Mouse (Mus musculus) liver, embryonic 12.5 days (tissue): ENCODE results near the gene Bptf. TPM values are rescaled to one million over a fixed set of nuclear protein-coding genes. Genes with fewer than 3 reads are reported as not detected.
A peak's percentile ranks its signal among the peaks of the same experiment; 100 is the strongest.

Experiments
- ATAC-seq: fragments of 200-750 bp; cut with Nextera tagmentation; 2 replicates; pipeline ENCODE4 v1.8.0; 2017; ENCODE audit warnings: moderate number of reproducible peaks, mild to moderate bottlenecking, moderate library complexity
- H3K27ac ChIP-seq: fragments of 300-500 bp; sonication (generic); 2 replicates; pipeline ENCODE4 v1.5.1; 2016; ENCODE audit warnings: mild to moderate bottlenecking
- H3K27me3 ChIP-seq: fragments of 300-500 bp; sonication (generic); replicated peaks from 2 replicates; pipeline ENCODE4 v1.6.1; 2016; ENCODE audit warnings: mild to moderate bottlenecking, moderate library complexity
- H3K36me3 ChIP-seq: fragments of 300-500 bp; sonication (generic); 2 replicates; pipeline ENCODE4 v1.6.1; 2016; ENCODE audit warnings: mild to moderate bottlenecking, moderate library complexity
- H3K4me1 ChIP-seq: fragments of 300-500 bp; sonication (generic); 2 replicates; pipeline ENCODE4 v1.6.1; 2016
- H3K4me2 ChIP-seq: fragments of 300-500 bp; sonication (generic); 2 replicates; pipeline ENCODE4 v1.6.1; 2016; ENCODE audit warnings: mild to moderate bottlenecking, moderate library complexity
- H3K4me3 ChIP-seq: fragments of 300-500 bp; sonication (generic); 2 replicates; pipeline ENCODE4 v1.5.1; 2016; ENCODE audit warnings: mild to moderate bottlenecking, moderate library complexity
- H3K9ac ChIP-seq: fragments of 300-500 bp; sonication (generic); 2 replicates; pipeline ENCODE4 v1.6.1; 2016; ENCODE audit warnings: mild to moderate bottlenecking, moderate library complexity
- H3K9me3 ChIP-seq: fragments of 300-500 bp; sonication (generic); replicated peaks from 2 replicates; pipeline ENCODE4 v1.6.1; 2016; ENCODE audit warnings: mild to moderate bottlenecking, moderate library complexity
- WGBS: fragments of 180-500 bp; shearing (Covaris S2); methylation state at CpG from one replicate; pipeline ENCODE4 v1.1.7; 2016; ENCODE audit not compliant: insufficient replicate concordance; 5-methylcytosine and 5-hydroxymethylcytosine counted together
- polyA plus RNA-seq: library from polyadenylated mRNA; unstranded; fragments of >200 nt; fragmentation: Nextera tagmentation; extraction: Ambion mirVana; gene quantifications from 2 replicates; pipeline ENCODE4 v1.2.1, GENCODE M21; 2016

The Bptf gene
- polyA plus RNA-seq, 1 experiment from 2014 or later = 12.7 TPM

DNA sequence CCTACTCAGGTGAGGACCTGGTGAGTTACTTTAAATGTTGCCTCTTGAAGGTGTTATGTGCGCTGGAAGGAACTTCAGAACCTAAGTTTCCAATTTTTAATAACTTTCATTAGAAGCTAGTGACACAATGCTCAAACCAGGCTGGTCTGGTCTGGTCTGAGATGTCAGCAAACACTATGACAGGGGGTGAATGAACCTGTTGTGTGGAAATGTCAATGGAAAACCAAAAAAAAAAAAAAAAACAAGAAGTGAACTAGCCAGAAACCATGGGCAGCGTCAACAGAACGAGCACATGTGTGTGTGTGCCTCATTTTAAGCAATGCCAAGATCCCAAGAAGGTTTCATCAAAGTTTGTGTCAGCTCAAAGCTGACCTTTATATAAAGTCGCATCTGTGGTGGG, 86.4 kb downstream of the Bptf start:
- peaks cover 13% of the 10 kb centered on the region for H3K4me1 ChIP-seq
- no peak overlapping the region; the same call in 1 of the 2 replicates for H3K27ac ChIP-seq
- H3K9ac ChIP-seq = no peak overlapping the region
- H3K4me3 ChIP-seq = no peak overlapping the region
- H3K27me3 ChIP-seq = no peaks in the 10 kb centered on the region
- H3K36me3 ChIP-seq = peaks cover 60% of the 10 kb centered on the region
- H3K4me2 ChIP-seq = no peak overlapping the region
- H3K9me3 ChIP-seq = no peaks in the 10 kb centered on the region
- WGBS = 82% methylated on average over 4 of the region's 4 CpGs
- no peak for ATAC-seq

DNA sequence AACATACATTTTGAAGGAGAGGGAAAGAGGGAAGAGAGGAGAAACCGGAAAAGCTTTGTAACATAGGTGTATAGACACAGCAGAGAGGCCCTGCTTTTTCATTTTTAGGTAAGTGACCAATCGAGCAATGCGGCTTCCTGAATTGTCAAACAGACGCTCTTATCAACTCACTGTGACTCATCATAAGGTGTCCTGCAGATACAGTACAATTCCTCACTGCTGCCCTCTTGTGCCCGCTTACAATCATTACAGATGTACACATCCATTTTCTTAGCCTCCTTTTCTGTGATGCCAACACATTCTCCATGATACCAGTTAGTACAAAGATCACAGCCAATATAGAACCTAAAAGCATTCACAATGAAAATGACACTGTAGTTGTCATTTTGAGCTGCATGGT, 87.6 kb downstream of the Bptf start:
- Histone ChIP-seq H3K4me3 (no peak overlapping the region), H3K9me3 (no peaks in the 10 kb centered on the region), H3K9ac (peak overlapping the region; percentile 13; the same call in 1 of the 2 replicates), H3K27ac (peak overlapping the region; percentile 71), H3K4me2 (peak overlapping the region; percentile 47), H3K4me1 (peaks cover 13% of the 10 kb centered on the region), H3K36me3 (peaks cover 71% of the 10 kb centered on the region), H3K27me3 (no peaks in the 10 kb centered on the region)
- 17% methylated on average over 5 of the region's 5 CpGs for WGBS
- ATAC-seq = peak; percentile 85

DNA sequence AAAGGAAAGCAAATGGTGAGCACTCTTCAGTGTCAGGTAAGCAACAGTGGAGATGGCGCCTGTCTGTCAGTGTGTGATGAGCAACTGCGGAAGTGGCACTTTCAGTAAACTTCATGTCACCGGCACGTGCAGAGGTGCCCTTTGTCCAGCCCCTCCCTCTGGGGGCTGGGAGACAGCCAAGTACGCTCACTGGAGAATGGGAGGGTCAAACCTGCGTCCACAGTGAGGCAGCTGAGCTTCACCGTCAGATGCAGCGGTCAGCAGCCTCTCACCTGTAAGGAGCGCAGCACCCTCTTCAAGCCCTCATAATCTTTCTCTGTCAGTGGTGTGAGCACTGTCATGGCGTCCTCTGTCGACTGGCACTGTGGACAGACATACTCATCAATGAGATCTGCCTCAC, 88.6 kb downstream of the Bptf start:
- peak; percentile 10; the same call in 1 of the 2 replicates for ATAC-seq
- peak overlapping the region; percentile 71; the same call in 1 of the 2 replicates for H3K27ac ChIP-seq
- 82% methylated on average over 11 of the region's 11 CpGs for WGBS

DNA sequence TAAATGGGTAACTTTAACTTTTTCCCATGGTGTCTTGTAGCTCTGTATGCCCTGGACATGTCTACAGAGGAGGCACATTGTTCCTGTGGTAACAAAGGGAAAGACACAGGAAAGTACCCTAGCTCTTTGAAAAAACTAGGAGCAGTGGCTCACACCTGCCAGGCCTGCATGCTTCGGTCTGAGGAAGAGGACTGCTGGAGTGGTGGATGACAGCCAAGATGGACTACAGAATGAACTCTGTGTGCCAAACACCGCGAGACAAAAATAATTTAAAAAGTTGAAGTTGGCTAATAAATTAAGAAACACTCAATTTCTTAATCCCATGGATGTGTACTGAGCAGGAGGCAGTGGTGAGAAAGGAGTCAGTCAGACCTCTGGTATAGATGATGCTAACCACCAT, 90.5 kb downstream of the Bptf start:
- no peak for ATAC-seq
- Histone ChIP-seq H3K36me3 (peaks cover 80% of the 10 kb centered on the region), H3K9me3 (no peaks in the 10 kb centered on the region), H3K4me2 (no peak overlapping the region), H3K27ac (no peak overlapping the region), H3K9ac (no peak overlapping the region), H3K27me3 (no peaks in the 10 kb centered on the region), H3K4me3 (no peak overlapping the region), H3K4me1 (peaks cover 13% of the 10 kb centered on the region)
- WGBS = 92% methylated on average over 3 of the region's 3 CpGs

More for the DNA sequence above, 88.6 kb downstream of the Bptf start:
- H3K9ac ChIP-seq = no peak overlapping the region
- H3K9me3 ChIP-seq = no peaks in the 10 kb centered on the region
- H3K4me3 ChIP-seq = no peak overlapping the region
- H3K4me2 ChIP-seq = no peak overlapping the region
- peaks cover 13% of the 10 kb centered on the region for H3K4me1 ChIP-seq
- no peaks in the 10 kb centered on the region for H3K27me3 ChIP-seq
- peaks cover 81% of the 10 kb centered on the region for H3K36me3 ChIP-seq

DNA sequence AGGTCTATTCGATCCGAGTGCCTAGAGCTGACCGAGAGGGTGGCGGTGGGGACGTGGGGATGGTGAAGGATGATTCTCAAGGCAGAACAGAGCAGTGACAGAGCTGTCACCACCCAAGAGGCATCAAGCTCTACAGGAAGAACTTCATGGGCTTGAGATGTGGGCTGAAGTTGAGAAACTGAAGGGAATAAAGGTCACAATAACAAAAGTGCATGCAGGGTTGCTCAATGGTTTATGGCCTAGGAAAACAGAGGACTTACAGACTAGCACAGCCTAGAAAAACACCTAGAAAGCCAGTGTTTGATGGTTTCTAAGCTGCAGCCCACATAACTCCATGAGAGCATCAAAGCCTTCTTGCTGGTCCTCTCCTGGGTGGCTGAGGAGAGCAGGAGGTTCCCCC, 92.5 kb downstream of the Bptf start:
- ATAC-seq = no peak
- no peaks in the 10 kb centered on the region for H3K9me3 ChIP-seq
- H3K4me3 ChIP-seq = no peak overlapping the region
- peaks cover 11% of the 10 kb centered on the region for H3K4me1 ChIP-seq
- H3K27me3 ChIP-seq = no peaks in the 10 kb centered on the region
- H3K9ac ChIP-seq = no peak overlapping the region
- no peak overlapping the region for H3K4me2 ChIP-seq
- peaks cover 71% of the 10 kb centered on the region for H3K36me3 ChIP-seq
- no peak overlapping the region for H3K27ac ChIP-seq
- WGBS = 89% methylated on average over 5 of the region's 5 CpGs

DNA sequence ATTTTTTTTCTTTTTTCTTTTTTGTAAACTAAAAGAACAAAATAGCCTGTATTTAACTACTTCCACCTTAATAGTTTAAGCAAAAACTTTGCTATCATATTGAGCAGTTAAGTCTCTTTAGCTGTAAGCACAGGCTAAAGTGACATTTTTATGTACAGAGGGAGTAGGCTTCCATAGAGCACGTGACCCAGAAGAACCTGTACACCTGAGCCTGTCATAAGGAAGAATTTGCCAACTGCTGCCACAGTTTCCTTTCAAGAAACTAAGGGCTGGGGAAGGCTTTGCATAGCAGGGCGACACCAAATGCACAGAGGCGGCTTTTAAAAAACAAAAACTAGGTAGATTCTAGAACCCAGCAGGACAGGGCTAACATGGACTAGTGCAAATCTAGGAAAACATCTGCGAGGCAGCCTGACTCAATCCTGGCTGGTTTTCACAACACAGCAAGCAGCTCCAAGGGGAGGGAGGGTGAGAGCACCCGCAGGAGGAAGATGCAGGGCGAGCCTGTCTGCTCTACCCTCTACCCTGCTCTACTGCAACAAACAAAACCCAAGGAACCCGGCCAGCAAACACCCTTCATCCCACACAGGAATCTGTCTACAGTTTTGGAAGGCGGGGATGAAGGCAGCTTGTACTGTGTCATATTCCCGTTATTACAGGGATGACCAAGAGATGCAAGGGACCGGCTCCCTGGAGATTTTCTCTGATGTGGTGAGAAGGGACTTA, 97.7 kb downstream of the Bptf start:
- Histone ChIP-seq H3K4me2 (no peak overlapping the region), H3K27me3 (peaks cover 14% of the 10 kb centered on the region), H3K36me3 (peaks cover 38% of the 10 kb centered on the region), H3K9ac (no peak overlapping the region), H3K4me1 (0 out of 2 replicates have a peak, but pooled peaks cover 4% of the 10 kb centered on the region), H3K9me3 (no peaks in the 10 kb centered on the region), H3K27ac (no peak overlapping the region), H3K4me3 (no peak overlapping the region)
- no peak for ATAC-seq
- 81% methylated on average over 10 of the region's 10 CpGs for WGBS

DNA sequence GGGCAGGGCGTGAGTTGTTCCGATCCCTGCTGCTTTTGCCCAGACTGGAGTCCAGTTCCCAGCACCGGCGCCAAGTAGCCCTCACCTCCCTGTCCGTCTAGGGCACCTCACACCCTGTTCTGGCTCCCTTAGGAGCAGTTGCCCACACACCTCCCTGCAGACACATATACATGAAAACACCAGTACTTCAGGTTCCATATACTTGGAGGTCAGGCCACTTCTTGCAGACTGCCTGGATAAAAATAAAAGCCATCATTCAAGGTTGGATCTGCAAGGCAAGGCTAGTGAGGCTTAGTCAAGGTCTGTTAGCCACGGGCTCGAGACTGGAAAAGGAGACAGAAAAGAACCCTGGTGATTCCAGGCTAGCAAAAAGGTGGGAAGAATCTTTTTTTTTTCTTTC, 100.3 kb downstream of the Bptf start:
- Histone ChIP-seq H3K36me3 (peaks cover 17% of the 10 kb centered on the region; the same call in 1 of the 2 replicates), H3K9me3 (no peaks in the 10 kb centered on the region), H3K27me3 (peaks cover 32% of the 10 kb centered on the region), H3K27ac (no peak overlapping the region), H3K4me2 (no peak overlapping the region), H3K9ac (no peak overlapping the region), H3K4me1 (peaks cover 20% of the 10 kb centered on the region), H3K4me3 (no peak overlapping the region)
- ATAC-seq = no peak
- WGBS = 58% methylated on average over 7 of the region's 7 CpGs

DNA sequence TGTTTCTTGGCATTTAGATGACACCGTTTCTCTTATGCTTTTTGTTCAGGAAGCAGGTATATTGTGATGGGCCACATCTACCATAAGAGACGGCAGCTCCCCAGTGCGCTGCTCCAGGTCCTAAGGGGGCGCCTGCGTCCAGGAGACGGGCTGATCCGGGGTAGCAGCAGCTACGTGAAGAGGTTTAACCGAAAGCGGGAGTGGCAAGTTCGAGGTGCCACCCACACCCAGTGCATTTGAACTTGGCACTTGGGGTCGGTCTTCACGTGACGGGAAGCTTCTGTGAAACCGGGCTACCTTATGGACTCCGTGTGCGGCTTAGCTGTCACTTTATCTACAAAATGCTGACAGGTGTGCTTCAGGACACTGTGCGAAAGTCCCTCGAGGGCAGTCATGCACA, 102.4 kb downstream of the Bptf start:
- Histone ChIP-seq H3K4me2 (no peak overlapping the region), H3K9me3 (no peaks in the 10 kb centered on the region), H3K4me3 (no peak overlapping the region), H3K36me3 (peaks cover 10% of the 10 kb centered on the region; the same call in 1 of the 2 replicates), H3K9ac (no peak overlapping the region), H3K4me1 (peaks cover 38% of the 10 kb centered on the region), H3K27ac (no peak overlapping the region), H3K27me3 (peaks cover 53% of the 10 kb centered on the region)
- ATAC-seq = no peak
- 52% methylated on average over 19 of the region's 19 CpGs for WGBS

DNA sequence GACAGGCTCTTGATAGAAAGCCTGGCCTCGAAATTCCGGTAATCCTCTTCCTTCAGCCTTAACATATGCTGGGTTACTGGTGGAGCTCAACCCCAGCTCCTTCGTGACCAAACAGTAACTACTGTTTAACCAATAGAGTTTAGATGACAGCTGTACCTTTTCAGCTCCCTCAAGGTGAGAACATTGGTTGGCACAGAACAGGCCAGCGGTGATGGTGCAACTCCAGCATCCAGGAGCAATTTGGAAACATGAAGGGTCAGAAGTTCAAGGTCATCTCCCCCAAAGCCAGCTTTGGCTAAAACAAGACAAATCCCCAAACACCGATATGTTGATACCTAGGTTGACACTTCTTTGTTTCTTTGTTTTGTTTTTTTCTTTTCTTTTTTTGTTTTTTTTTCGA, 103.2 kb downstream of the Bptf start:
- Histone ChIP-seq H3K9me3 (no peaks in the 10 kb centered on the region), H3K9ac (peak overlapping the region; percentile 82), H3K4me1 (peaks cover 38% of the 10 kb centered on the region), H3K27me3 (peaks cover 61% of the 10 kb centered on the region), H3K4me2 (peak overlapping the region; percentile 90), H3K36me3 (peaks cover 6% of the 10 kb centered on the region; the same call in 1 of the 2 replicates), H3K27ac (peak overlapping the region; percentile 88), H3K4me3 (peak overlapping the region; percentile 70)
- 69% methylated on average over 6 of the region's 6 CpGs for WGBS
- ATAC-seq = no peak

DNA sequence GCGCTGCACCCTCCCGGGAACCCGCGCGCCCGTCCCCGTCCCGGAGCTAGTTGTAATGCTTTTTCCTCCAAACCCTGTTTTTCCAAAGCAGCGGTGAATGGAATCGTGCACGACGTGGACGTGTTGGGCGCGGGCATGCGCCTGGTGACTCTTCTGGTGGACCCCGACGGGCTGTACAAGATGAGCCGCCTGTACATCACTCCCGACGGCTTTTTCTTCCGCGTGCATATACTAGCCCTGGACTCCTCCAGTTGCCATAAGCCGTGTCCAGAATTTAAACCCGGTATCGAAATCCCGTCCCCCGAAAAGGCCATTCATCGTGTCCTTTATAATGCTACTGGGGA, 103.7 kb downstream of the Bptf start:
- H3K9me3 ChIP-seq = no peaks in the 10 kb centered on the region
- H3K4me2 ChIP-seq = peak overlapping the region; percentile 90
- 6% methylated on average over 29 of the region's 29 CpGs for WGBS
- H3K4me3 ChIP-seq = peak overlapping the region; percentile 70
- peaks cover 64% of the 10 kb centered on the region for H3K27me3 ChIP-seq
- peaks cover 38% of the 10 kb centered on the region for H3K4me1 ChIP-seq
- peak; percentile 53; the same call in 1 of the 2 replicates for ATAC-seq
- peak overlapping the region; percentile 82 for H3K9ac ChIP-seq
- peaks cover 6% of the 10 kb centered on the region; the same call in 1 of the 2 replicates for H3K36me3 ChIP-seq
- peak overlapping the region; percentile 88 for H3K27ac ChIP-seq

DNA sequence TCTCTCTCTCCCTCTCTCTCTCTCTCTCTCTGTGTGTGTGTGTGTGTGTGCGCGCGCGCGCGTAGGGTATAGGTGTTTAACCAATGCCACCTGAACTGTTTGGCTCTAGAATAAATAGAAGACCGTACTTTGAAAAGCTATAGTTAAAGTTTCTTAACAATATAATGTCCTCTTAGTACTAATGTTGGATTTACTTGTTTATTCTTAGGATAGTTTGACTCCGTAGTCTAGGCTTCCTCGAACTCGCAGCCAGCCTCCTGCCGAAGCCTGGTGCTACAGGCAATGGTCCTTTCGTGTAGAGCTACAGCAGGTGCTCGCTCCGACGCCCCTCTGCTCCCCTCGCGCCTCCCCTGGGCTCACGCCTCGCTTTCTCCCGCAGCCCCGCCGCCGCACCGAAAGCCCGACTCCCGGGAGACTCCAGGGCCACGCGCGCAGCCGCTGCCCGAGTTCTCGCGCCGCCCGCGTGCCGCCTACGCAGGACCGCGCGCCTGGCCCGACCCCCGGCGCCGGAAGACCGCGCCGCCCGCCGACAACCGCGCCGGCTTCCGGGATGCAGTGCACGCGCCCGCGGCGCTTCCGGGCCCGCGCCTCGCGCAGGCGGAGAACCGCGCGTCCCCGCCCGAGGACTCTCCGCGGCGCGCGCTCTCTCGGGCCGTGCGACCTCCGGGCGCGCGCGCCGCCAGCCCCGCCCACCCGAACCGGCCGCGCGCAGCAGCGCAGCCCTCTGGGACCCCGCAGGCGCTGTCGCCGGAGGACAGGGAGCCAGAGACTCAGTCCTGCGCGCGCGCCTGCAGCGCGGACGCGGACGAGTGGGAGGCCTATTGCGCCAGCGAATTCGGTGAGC, 104.3 kb downstream of the Bptf start:
- peak; percentile 89 for ATAC-seq
- Histone ChIP-seq H3K4me2 (peak overlapping the region; percentile 90), H3K9ac (peak overlapping the region; percentile 82), H3K27ac (peak overlapping the region; percentile 88), H3K36me3 (peaks cover 2% of the 10 kb centered on the region; the same call in 1 of the 2 replicates), H3K27me3 (peaks cover 70% of the 10 kb centered on the region), H3K9me3 (no peaks in the 10 kb centered on the region), H3K4me1 (peaks cover 43% of the 10 kb centered on the region), H3K4me3 (peak overlapping the region; percentile 70)
- under 1% methylated on average over 107 of the region's 107 CpGs for WGBS
